27 mouse cellular contexts compared by ENCODE assay signal in genomic region chr16:59249684-59250083, GRCm38 (mm10). TPM values are rescaled to one million over a fixed set of nuclear protein-coding genes. Genes with fewer than 3 reads are reported as not detected.
"Had no signal": no experiment of that assay in that cellular context is flagged by ENCODE, and none has a peak within 500 bp of the region (broad histone marks: within the 10 kb centered on the region; RNA-seq: fewer than 3 reads in every experiment).

No protein-coding gene starts in this region.

- H3K4me2 ChIP-seq: liver, embryonic 13.5 days; liver, embryonic 15.5 days; midbrain, embryonic 11.5 days; midbrain, embryonic 13.5 days; neural tube, embryonic 12.5 days; stomach, embryonic 15.5 days had no signal

- H3K9me3 ChIP-seq: liver, embryonic 13.5 days; midbrain, embryonic 13.5 days; stomach, embryonic 15.5 days had no signal

- ATAC-seq: liver, postnatal 0 days; midbrain, embryonic 13.5 days; midbrain, embryonic 16.5 days had no signal

- DNase-seq: liver, embryonic 13.5 days; liver, postnatal 0 days; lung, adult 2 months; lung, postnatal 14 days; lung, postnatal 36 days; retina, postnatal 1 day; right cerebral cortex, adult 18-20 months; right cerebral cortex, postnatal 25 days; right cerebral cortex, postnatal 4 days; spleen, adult 18-20 months; thymus, adult 2 months; thymus, postnatal 25 days; thymus, postnatal 4 days had no signal

- H3K4me1 ChIP-seq: liver, embryonic 13.5 days; liver, embryonic 15.5 days; megakaryocyte, embryonic 14.5 days; midbrain, embryonic 13.5 days; neural tube, embryonic 12.5 days; stomach, embryonic 15.5 days had no signal

- H3K27ac ChIP-seq: liver, embryonic 13.5 days; liver, embryonic 15.5 days; macrophage; midbrain, embryonic 13.5 days; neural tube, embryonic 12.5 days; stomach, embryonic 15.5 days; stomach, postnatal 0 days had no signal

- H3K27me3 ChIP-seq: liver, embryonic 13.5 days; liver, embryonic 15.5 days; megakaryocyte, embryonic 14.5 days; midbrain, embryonic 13.5 days; neural tube, embryonic 12.5 days; stomach, embryonic 15.5 days had no signal

- H3K36me3 ChIP-seq: liver, embryonic 13.5 days; liver, embryonic 15.5 days; midbrain, embryonic 13.5 days; neural tube, embryonic 12.5 days; stomach, embryonic 15.5 days had no signal

- H3K4me3 ChIP-seq: liver, embryonic 13.5 days; liver, embryonic 15.5 days; megakaryocyte, embryonic 14.5 days; midbrain, embryonic 13.5 days; neural tube, embryonic 12.5 days; stomach, embryonic 15.5 days had no signal

- H3K9ac ChIP-seq: liver, embryonic 13.5 days; liver, embryonic 15.5 days; liver, postnatal 0 days; midbrain, embryonic 13.5 days; neural tube, embryonic 12.5 days; stomach, embryonic 15.5 days had no signal

RNA-seq across cellular contexts. Expression of gene Olfr201, which starts 22.7 kb away (rescaled TPM):
- polyA plus RNA-seq: liver, postnatal 0 days; lung, adult 2 months; lung, embryonic 16.5 days; macrophage; midbrain, embryonic 11.5 days; midbrain, embryonic 13.5 days; midbrain, embryonic 16.5 days; neural tube, embryonic 12.5 days; neural tube, embryonic 14.5 days; small intestine, adult 2 months; stomach, embryonic 15.5 days; stomach, postnatal 0 days; testis, adult 2 months; thymus, adult 2 months; urinary bladder, adult 2 months had no signal

RNA-seq across cellular contexts. Expression of gene Olfr199, which starts 30.1 kb away (rescaled TPM):
- polyA plus RNA-seq: liver, embryonic 13.5 days; liver, embryonic 15.5 days; liver, postnatal 0 days; lung, adult 2 months; lung, embryonic 16.5 days; macrophage; midbrain, embryonic 11.5 days; midbrain, embryonic 13.5 days; midbrain, embryonic 16.5 days; neural tube, embryonic 12.5 days; neural tube, embryonic 14.5 days; small intestine, adult 2 months; stomach, embryonic 15.5 days; stomach, postnatal 0 days; thymus, adult 2 months; urinary bladder, adult 2 months had no signal

RNA-seq across cellular contexts. Expression of gene Olfr202, which starts 36.9 kb away (rescaled TPM):
- polyA plus RNA-seq: liver, embryonic 13.5 days; liver, embryonic 15.5 days; liver, postnatal 0 days; lung, adult 2 months; lung, embryonic 16.5 days; macrophage; midbrain, embryonic 11.5 days; midbrain, embryonic 13.5 days; midbrain, embryonic 16.5 days; neural tube, embryonic 12.5 days; neural tube, embryonic 14.5 days; small intestine, adult 2 months; stomach, embryonic 15.5 days; stomach, postnatal 0 days; testis, adult 2 months; thymus, adult 2 months; urinary bladder, adult 2 months had no signal

RNA-seq across cellular contexts. Expression of gene Olfr198, which starts 46.4 kb away (rescaled TPM):
- polyA plus RNA-seq: liver, embryonic 13.5 days; liver, embryonic 15.5 days; liver, postnatal 0 days; lung, adult 2 months; lung, embryonic 16.5 days; macrophage; midbrain, embryonic 11.5 days; midbrain, embryonic 13.5 days; midbrain, embryonic 16.5 days; neural tube, embryonic 12.5 days; neural tube, embryonic 14.5 days; small intestine, adult 2 months; stomach, embryonic 15.5 days; stomach, postnatal 0 days; testis, adult 2 months; thymus, adult 2 months; urinary bladder, adult 2 months had no signal

RNA-seq across cellular contexts. Expression of gene Olfr203, which starts 49.0 kb away (rescaled TPM):
- polyA plus RNA-seq: liver, embryonic 13.5 days; liver, embryonic 15.5 days; liver, postnatal 0 days; lung, adult 2 months; lung, embryonic 16.5 days; macrophage; midbrain, embryonic 11.5 days; midbrain, embryonic 13.5 days; midbrain, embryonic 16.5 days; neural tube, embryonic 12.5 days; neural tube, embryonic 14.5 days; small intestine, adult 2 months; stomach, embryonic 15.5 days; stomach, postnatal 0 days; testis, adult 2 months; thymus, adult 2 months; urinary bladder, adult 2 months had no signal
